Mouse (Mus musculus) adrenal gland (tissue): Measurements from ENCODE around the gene Cdc42ep4.

ENCODE experiments used
- intact Hi-C: fragments of 180-260 bp; cut with DNase I; formaldehyde crosslinking; loops from one replicate; pipeline ENCODE4 v1.15.1; 2025

Cdc42ep4 gene

DNA sequence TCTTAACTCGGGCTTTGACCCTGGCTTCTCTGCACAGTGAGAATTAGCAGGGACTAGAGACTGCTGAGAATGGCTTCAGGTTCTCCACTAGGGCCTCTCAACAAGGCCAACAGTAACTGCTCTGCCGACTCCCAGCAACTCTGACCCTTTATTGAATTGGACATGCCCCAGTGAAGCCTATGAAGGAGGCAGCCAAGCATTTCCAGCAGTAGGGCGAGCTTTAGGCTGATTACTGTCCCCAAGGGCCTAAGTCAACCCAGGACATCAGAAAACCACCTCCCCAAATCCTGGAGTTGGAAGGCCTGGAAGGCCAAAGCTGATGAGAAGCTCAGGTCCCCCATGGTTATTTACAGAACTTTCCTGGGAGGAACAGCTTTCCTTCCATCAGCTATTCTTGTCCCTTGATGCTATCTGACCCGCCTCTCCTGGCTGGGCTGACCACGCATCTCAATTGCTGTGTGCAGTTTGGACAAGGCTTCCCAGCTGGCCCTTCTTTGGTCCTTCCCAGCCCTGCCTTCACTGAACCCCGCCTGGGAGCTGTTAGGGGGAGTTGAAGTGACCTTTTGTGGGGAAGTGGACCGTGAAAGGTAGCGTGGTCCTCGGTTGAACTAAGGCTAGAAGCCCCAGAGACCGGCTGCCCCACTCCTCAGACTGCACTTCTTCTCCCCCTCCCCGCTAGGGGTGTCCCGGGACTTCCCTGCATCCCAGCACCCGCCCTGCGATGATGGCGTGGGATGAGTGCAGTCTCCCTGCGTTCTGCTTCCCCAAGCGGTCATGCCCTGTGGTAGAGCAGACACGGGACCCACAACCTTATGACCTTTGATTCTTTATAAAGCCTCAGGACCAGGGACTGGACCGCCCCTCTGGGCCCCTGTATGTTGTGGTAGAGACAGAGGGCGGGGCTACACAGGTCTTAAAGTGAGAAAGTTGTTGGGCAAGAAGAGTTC lies 27.3 kb upstream of the Cdc42ep4 start:
- intact Hi-C loops, result no loop called here

DNA sequence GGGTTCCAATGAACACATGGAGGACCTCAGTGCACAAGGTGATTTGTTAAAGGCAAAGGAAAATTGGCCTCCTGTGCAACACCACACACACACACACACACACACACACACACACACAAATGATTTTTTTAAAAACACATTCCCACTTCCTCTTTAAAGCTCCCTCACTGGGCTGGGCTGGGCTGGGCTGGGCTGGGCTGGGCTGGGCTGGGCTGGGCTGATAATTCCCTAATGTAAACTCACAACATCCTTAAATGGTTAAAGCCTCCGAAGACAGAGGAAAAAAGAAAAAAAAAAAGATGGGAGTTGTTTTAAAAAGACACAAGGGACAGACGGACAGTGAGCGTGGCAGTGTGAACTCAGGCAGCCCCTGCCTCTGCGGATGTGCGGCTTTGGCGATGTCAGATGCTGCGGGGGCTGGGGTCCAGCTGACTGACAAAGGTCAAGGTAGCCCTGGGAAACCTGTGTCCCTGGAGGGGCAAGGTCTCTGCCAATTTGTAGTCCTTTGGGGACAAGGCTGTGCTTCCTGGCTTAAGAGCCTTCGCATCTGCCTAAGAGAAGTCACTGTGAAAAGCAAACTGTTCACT lies 26.3 kb upstream of the Cdc42ep4 start:
- intact Hi-C loops, result no loop called here

DNA sequence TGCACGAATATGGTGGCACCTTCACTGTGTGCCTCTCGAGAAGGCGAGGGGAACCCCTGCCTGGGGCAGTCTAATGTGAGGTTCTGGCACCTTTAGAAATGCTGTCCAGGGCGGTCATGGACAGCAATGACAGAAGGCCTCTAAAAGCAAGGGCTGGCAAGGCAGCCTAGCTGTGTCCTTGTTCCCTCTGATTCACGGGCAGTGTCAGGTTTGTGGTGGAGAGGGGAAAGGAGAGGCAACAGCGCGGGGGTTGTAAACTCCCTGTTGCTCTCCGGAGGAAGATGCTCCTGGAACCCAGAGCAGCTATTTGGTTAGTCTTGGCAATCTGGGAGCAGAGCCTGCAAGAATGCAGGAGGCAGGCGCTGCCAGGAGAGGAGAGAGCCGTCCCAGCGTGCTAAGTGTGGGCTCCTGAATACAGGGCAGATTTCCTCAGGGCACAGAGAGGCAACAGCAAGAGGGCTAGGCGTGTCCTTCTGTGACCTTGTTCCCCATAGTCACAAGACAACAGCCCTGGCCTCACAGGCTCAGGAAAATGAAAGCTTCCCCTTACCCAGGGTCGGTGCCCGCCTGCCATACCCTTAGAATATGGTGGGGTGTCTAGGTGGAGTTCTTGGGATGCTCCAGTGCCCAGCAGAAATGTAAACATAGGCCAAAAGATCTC lies 25.3 kb upstream of the Cdc42ep4 start:
- intact Hi-C loops, result no loop called here

DNA sequence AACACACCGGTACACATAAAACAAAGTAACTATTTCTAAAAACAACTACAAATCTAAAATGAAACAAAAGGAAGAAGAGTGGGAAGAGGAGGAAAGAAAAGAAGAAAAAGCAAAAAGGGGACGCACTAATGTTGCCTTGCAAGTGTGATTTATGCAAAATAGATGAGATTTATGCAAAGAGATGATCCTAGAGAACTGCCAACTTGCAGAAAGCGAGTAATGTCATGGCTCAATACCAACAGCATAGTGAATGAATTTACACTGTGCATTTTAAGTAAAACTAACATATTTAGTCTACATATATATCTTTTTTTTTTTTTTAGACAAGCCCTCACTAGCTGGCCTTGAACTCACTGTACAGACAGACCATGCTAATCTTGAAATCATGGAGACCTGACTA lies 23.1 kb upstream of the Cdc42ep4 start:
- intact Hi-C loops, result no loop called here

DNA sequence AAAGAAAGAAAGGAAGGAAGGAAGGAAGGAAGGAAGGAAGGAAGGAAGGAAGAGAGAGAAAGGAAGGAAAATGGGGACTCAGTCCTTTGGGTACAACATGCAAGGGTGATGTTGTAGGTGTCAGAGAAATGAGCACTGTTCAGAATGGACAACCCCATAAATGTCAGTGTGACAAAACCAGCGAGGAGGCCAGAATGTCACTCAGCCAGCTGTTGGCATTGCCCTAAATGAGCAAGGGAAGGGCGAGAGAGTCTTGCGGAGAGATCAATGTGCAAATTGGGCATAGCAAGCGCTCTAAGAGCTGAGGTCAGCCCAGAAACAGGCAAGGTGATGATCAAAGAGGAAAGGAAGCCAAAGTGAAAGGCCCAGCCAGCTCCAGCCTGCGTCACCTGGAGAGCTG lies 21.5 kb upstream of the Cdc42ep4 start:
- intact Hi-C loops, result no loop called here

DNA sequence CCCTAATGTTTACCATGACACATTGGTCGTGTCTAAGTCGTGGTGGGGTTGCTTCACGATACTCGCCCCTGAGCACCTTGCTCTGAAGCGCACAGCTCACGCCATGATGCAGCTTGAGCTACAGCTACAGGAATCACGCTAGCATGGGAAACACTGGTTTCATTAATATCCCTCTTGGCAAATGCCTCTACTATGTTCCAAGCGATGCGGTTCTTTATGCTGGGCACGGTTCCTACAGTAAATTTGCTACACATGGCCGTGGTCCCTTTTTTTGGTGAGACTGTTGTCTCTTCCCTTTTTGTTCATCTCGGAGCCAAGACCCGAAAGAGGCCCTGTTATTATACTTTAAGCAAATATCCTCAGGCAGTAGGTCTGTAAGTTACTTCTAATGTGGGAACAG lies 19.5 kb upstream of the Cdc42ep4 start:
- intact Hi-C loops, result no loop called here

DNA sequence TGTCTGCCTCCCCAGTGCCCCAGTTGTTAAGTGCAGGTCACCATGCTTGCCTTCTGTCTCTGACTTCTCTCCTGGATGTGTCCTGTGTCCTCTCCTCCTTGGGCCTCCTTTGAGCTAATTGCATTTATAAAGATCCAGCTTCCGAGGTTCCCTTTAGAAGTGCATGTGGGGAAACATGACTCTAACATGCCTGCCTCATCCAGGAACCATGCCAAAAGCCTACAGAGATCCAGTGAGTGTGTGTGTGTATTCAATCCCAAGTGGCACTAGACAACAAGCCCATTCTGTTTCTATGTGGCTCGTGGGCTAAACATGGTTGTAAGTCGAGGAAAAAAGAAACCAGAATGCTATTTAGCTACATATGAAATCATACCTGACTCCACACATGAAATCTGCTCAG lies 16.7 kb upstream of the Cdc42ep4 start:
- intact Hi-C loops, result no loop called here

DNA sequence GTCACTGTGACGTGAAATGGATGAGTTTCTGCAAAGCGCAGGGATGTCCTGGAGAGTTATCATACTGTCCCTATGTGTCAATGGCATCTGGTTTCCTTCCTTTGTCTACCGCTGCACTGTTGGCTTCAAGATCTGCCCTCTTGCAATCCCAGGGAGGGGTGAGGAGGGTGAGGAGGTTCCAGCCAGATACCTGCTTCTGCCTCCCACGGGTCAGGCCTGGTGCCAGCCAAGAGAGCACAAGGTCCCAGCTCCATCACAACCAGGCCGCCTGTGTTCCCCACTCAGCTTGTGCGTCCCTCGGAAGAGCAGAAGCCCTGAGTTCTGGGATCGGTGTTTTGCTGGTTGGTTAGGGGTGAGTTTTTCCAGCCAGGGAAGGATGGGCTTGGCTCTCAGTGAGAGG lies 15.6 kb upstream of the Cdc42ep4 start:
- intact Hi-C loops, result no loop called here

DNA sequence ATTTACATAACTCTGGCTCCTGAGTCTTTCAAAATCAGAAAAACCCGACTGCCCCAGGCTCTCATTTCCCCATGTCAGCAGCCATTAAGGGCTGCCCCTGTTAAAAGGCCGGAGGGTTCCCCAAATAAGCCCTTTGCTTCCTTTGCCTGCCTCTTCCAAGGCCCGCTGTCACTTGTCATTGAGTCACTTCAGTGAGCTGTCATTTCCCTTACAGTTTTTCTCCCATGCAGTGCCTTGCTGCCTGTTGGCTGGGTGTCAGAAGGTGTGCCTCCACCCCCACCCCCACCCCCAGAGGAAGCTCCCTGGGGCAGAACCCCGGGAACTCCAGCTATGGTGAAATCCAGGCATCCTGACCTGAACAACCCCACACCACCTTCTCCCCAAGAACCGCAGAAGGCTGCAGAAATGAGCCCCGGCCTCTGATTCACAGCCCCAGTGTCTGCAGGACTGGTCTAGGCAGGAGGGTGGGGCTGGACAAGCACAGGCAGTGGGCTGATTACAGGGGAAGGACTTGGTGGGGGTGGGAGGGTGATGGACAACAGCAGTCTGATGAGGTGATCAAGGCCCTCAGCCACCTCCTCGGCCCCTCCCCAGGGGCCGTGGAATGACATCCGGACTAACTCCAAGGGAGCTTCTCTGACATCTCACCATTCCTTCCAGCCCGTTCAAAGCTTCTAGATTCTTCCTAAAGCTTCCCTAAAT lies 14.8 kb upstream of the Cdc42ep4 start:
- intact Hi-C loops, result no loop called here

DNA sequence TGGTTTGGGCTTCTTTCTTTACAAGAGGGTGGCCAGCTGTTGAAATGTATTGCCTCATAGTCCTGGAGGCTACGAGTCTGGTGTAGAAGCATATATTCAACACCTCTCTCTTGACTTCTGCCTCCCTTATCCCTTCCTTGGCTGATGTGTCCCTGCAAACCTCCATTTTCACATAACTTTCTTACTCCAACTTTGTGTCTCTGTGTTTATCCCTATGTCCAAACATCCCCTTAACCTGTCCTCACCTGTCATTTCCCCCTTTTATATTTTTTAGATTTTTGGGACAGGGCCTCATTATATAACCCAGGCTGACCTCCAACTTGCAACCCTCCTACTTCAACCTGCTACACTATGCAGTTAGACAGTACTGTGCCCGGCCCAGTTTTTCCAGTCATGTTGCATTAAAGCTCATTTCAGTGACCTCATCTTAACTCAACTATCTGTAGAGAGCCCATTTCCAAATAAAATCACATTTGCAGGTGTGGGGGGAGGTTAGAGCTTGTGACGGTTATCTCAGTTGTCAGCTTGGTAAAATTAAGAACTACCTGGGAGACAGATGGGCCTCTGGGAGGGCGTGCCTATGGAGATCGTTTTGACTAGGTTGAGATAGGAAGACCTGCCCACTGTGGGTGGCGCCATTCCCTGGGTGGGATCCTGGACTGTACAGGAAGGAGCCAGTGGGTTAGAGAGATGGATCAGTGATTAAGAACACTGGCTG lies 12.6 kb upstream of the Cdc42ep4 start:
- intact Hi-C loops, result no loop called here

DNA sequence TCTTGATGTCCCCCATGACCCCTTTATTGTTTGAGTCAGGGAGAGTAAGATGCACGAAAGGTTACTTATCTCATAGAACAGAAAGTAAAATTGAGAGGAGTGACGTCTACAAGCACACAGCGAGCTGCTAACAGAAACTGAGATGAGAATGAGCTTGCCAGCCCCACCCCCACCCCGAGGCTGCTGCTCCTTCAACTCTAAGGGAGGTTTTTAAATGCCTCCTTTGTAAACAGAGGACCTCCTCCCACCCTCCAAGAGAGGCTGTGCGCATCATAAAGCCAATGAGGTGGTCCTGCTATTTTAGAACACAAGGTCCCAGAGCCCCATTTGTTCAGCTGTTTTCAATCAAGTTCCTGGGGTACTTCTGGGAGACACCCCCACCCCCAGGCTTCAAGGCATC lies 11.8 kb upstream of the Cdc42ep4 start:
- intact Hi-C loops, result no loop called here

DNA sequence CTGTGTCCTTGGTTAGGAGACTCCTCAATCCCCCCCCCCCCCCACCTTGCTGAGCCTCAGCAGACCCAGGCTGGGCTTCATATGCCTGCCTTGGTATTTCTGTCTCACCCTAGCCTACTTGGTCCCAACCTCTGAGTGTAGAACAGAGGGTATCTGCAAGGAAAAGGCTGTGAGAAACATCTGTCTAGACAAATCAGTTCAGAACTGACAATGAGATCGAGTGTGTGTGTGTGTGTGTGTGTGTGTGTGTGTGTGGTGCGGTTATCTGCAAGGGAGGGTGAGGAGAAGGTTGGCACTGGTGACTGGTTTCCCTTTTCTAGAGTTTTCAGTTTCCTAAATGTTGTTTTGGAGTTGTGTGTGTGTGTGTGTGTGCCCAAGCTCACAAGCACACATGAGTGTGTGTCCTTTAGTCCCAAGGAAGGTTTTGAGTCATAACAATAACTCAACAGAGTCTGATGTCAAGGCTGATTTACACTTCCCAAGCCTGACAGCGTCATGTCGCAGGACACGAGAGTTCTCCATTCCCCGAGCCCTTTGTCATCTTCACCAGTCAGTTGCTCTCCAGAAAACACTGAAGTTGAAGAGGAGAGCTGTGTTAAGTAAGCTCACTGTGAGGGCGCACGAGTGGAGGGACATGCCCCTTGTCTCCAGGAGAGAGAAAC lies 10.6 kb upstream of the Cdc42ep4 start:
- intact Hi-C loops, result no loop called here

DNA sequence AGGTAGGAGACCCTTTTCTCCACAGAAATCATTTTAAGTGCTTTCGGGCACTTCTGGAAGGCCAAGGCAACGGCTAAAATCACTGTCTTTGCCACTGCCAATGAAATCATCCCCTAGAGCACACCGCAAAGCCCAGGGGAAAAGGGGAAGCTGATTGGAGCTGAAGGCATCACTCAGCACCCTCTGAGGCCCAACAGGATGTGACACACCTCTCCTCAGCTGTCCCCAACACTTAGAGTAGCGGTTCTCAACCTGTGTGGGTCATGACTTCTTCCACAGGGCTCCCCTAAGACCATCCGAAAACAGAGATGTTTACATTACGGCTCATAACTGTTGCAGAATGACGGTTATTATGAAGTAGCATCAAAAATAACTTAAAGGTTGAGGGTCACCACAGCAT lies 10.0 kb upstream of the Cdc42ep4 start:
- intact Hi-C loops, result no loop called here

DNA sequence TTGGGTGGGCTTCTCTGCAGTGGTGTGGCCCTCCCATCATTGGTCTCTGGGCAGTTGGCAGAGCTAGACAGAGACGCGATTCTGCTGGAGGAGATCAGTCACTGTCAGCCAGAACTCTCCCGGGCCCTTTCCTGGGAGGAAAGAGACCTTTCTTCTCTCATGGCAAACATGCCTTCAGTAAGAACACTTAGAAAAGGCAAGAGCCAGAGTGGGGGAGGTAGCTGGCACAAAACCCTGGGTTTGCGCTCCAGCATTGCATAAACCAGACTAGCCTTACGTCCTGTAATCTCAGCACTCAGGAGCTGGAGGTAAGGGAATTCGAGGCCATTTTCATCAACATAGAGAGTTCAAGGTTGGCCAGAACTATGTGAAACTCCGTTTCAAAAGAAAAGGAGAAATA lies 8.8 kb upstream of the Cdc42ep4 start:
- intact Hi-C loops, result no loop called here

DNA sequence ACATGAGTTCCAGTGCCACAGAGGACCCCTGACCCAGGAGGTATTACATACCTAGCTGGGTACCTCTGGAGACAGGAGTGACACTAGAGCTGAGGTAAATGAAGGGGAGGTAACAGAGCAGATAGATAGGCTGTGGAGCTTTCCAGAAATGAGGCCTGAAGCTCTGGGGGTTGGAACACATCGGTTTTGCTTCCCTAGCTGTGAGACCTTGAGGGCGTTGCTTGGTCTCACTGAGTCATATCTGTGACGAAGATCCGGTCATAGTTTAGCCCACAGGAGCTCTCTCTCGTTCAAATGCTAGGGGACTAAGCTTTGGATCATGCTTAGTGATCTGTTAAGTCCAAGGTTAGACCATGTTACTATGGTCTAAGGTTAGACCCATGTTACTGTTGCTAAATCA lies 7.2 kb upstream of the Cdc42ep4 start:
- intact Hi-C loops, result no loop called here

DNA sequence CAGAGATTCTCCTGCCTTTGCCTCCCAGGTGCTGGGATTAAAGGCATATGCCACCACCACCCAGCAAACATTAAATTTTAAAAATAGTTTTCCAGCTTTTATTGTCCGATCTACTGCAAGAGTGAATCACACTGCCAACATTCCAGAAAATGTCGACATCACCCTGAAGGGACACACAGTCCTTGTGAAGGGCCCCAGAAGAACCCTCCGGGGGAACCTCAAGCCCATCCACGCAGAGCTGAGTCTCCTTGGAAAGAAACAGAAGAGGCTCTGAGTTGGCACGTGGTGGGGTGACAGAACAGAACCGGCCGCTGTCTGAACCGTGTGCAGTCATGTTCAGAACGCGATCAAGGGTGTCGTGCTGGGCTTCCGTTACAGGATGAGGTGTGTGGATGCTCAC lies 4.9 kb upstream of the Cdc42ep4 start:
- intact Hi-C loops, result no loop called here

DNA sequence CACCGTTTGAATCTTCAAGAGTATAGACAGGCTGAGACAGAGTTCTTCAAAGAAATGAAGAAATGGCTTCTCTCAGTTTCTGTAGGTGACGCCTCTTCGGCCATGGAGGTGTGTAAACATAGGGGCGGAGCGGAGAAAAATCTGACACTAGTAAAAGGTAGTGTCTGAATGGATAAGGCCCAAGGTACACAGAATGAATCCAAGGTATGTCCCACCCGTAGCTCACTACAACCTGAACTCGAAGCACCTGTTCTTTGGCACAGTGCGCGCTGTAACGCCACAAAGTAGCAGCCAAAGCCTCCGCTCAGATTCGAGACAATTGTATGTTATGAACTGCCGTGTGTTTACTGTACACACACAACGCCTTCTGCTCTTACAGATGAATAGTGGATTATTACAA lies 4.2 kb upstream of the Cdc42ep4 start:
- intact Hi-C loops, result no loop called here

DNA sequence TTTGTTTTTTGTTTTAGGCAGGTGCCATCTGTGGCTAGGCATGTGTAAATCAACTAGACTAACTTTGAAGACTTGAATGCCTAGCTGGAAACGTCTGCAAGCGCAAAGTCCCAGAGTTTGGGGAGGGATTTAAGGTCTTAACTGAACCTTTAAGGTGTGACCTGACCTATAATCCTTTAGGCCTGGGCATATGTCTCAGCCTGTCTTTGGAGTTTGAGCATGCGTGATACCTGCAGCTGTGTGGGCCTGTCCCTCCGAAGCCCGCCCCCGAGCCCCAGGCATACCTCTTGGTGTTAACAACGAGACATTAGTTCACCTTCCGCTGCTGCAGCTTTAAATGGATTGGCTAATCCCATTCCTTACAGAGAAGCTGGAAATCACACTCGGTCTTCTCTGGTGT lies 3.2 kb upstream of the Cdc42ep4 start:
- intact Hi-C loops, result no loop called here

DNA sequence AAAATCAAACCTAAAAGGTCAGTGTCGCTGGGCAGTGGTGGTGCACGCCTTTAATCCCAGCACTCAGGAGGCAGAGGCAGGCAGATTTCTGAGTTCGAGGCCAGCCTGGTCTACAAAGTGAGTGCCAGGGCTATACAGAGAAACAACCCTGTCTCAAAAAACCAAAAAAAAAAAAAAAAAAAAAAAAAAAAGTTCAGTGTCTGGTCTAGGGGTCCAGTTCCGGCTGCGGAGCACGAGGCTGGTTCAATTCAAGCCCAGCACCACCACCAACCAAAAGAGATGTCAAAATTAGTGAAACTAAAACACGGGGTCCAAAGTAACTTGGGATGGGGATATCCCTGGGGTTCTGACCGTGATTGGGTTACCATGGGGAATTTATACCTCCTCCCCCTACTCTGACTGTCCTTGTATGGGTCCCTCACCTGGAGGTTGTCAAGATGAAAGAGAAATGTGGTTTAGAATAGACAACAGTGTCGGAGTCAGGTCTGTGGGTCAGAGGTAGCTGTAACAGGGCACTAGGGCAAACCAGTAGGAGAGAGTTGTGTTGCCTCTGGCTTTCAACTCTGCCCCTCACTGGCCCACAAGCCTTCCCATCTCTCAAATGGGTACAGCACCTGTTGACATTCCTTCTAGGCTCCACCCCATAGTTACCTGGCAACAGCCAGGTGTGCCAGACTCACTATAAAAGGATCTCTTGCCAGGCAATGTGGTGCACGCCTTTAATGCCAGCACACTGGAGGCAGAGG lies 1.2 kb upstream of the Cdc42ep4 start:
- intact Hi-C loops, result no loop called here

DNA sequence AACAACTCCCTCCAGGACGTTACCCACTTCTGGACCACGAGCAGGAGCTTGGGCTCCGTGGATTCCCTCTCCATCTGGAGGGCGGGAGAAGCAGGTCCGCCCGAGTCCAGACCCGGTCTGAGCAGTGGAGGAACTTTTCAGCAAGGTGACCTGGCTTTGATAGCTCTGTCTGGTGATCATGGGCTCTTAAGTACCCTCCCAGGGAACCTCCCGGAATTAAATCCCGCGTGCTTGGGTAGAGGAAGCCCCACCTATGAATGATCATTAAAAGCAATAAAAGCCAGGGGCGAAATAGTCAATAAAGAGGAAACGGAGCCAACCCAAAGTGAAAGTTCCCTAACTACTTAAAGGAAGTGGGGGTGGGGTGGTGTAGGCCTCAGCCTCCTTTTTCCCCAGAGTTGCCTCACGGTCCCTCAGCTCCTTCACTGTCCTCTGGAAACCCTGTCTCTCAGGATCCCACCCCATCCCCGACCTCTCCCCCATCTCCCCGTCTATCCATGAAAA lies 529 bp upstream of the Cdc42ep4 start:
- intact Hi-C loops, result no loop called here
